Mouse (Mus musculus) cortical plate, adult 2 months (tissue): ENCODE measurements around the gene Myom1. TPM values are rescaled to one million over a fixed set of nuclear protein-coding genes. Genes with fewer than 3 reads are reported as not detected.

Source experiments
- H3K27ac ChIP-seq: fragments of 200-500 bp; 2 replicates; pipeline ENCODE4 v1.5.1; 2012; ENCODE audit warnings: low read length, control low read depth, inconsistent platforms; ENCODE audit not compliant: insufficient read depth
- H3K4me1 ChIP-seq: fragments of 200-500 bp; 2 replicates; pipeline ENCODE4 v1.6.1; 2011; ENCODE audit warnings: low read length; ENCODE audit not compliant: control insufficient read depth, insufficient read depth
- H3K4me3 ChIP-seq: fragments of 200-500 bp; 2 replicates; pipeline ENCODE4 v1.5.1; 2011; ENCODE audit warnings: mild to moderate bottlenecking, low read length, control low read depth; ENCODE audit not compliant: insufficient read depth
- CTCF ChIP-seq: fragments of 200-500 bp; IDR thresholded peaks from 2 replicates; pipeline ENCODE4 v1.5.1; 2011; ENCODE audit warnings: mild to moderate bottlenecking, control low read depth, low read length; ENCODE audit not compliant: insufficient read depth; ENCODE audit errors: extremely low read depth
- POLR2A ChIP-seq: fragments of 200-500 bp; IDR thresholded peaks from 2 replicates; pipeline ENCODE4 v1.6.1; 2011; ENCODE audit warnings: mild to moderate bottlenecking, low read length, control low read depth; ENCODE audit not compliant: insufficient read depth; ENCODE audit errors: extremely low read depth
- polyA plus RNA-seq: library from polyadenylated mRNA; depleted of rRNA; stranded (reverse); fragments of >200 nt; gene quantifications from 2 replicates; pipeline ENCODE4 v1.2.3, GENCODE M21; 2012

The Myom1 gene
- polyA plus RNA-seq, 1 experiment: 2.1 TPM

DNA sequence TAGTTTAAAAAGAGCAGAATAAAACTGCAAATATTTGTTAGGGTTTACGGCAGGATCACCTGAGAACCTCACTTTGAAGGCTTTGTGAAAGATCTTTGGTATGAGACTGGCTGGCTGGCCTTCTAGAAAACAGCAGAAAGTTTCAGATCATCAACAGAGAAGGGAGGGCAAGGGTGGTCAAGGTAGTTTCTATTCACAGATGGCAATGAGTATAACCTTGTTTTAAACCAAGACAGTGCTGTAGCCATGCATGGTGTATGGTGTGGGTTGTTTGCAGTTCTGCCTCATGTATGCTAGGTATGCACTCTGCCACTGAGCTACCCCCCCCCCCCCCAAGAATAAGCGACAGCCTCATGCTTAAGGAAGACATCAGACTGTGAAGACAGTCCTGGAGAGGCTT is 2.2 kb upstream of the Myom1 start:
- no peak overlapping the region for H3K27ac ChIP-seq

DNA sequence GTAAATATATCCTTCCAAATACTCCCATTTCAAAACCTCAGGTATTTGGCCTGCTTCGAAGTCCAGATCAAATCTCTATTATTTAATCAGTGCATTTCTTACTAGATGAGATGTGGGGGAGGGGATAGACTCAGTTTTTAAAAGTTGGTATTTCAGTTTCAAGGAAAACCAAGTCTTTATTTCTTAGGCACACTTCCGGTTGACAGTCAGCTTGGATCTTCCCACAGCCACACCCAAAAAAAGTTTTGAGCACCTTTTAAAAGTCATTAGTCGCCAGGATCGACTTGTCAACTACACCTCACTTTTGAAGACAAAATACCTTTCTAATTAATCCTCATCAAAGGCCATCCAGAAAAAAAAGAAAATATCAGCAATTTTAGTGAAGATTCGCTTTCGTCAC is 1.4 kb upstream of the Myom1 start:
- peak overlapping the region; percentile 55; the same call in 1 of the 2 replicates for H3K4me3 ChIP-seq
- no peak overlapping the region for H3K27ac ChIP-seq
- no peaks in the 10 kb centered on the region for H3K4me1 ChIP-seq
- no peak for TF ChIP-seq POLR2A
- no peak for TF ChIP-seq CTCF

More for the DNA sequence above, 2.2 kb upstream of the Myom1 start:
- Histone ChIP-seq H3K4me1 (no peaks in the 10 kb centered on the region), H3K4me3 (no peak overlapping the region)
- no peak for TF ChIP-seq CTCF
- TF ChIP-seq POLR2A: no peak

DNA sequence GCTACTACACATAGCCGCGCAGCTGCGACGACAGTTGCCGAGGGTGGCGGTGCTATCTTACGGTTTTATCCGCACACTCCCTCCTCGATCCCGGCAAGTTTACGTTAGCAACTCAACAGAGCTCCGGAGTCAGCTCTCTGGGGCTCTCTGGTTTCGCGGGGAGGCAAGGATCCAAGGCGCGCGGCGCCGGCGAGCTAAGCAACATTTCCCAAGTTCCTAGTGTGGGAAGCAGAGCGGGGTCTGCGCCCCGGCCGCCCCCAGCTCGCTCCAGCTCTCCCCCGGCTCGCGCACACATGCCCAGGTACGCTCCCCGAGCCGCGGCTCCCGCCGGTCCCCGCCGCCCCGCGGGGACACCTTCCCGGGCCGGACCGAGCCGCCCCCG is 743 bp upstream of the Myom1 start:
- H3K27ac ChIP-seq: peak overlapping the region; percentile 100
- peak overlapping the region; percentile 55 for H3K4me3 ChIP-seq
- no peak for TF ChIP-seq CTCF
- TF ChIP-seq POLR2A: no peak
- no peaks in the 10 kb centered on the region for H3K4me1 ChIP-seq

DNA sequence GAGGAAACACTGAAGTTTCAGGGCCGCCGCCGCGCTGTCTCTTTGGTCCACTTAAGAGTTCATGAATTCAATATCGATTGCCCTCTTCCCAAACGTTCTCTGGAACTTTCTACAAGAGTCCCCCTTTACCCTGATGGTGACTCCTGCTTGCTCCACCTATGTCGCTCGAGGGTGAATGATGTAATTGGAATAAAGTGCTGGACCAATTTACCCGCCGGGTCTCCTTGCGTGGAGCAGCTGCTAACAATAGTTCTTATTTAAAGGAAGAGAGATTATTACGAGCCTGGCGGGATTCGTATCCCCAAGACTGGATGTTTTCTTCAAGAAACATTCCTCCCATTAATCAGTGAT is 286 bp downstream of the Myom1 start, which contains the start of gene Myl12a:
Myl12a (minus strand) TSS at position 135 of the 351 bp plus-strand sequence.
- no peaks in the 10 kb centered on the region for H3K4me1 ChIP-seq
- H3K4me3 ChIP-seq: peak within 1 kb of the TSS; percentile 55
- TF ChIP-seq POLR2A (no peak), CTCF (no peak)
- peak within 1 kb of the TSS; percentile 100 for H3K27ac ChIP-seq

DNA sequence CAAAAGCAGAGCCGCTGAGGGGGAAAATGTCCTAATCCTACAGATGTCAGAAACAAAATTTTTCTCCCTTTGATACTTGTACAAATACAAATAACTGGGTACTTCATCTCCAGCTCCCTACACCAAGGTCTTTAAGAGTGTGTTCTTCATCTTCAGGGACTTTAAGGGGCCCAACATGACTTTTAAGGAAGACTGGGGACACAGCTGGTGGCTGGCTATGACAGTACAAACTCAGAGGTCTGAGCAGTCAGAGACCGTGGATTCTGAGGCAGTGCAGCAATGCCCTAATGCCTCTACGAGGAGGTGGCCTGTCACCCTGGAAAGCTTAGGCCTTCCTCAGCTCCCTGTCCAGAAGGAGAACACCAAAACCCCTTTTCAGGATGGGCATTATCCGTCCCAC is 679 bp downstream of the Myom1 start:
- Histone ChIP-seq H3K4me3 (no peak overlapping the region; the same call in 1 of the 2 replicates), H3K27ac (no peak overlapping the region), H3K4me1 (no peaks in the 10 kb centered on the region)
- TF ChIP-seq POLR2A: no peak
- no peak for TF ChIP-seq CTCF

DNA sequence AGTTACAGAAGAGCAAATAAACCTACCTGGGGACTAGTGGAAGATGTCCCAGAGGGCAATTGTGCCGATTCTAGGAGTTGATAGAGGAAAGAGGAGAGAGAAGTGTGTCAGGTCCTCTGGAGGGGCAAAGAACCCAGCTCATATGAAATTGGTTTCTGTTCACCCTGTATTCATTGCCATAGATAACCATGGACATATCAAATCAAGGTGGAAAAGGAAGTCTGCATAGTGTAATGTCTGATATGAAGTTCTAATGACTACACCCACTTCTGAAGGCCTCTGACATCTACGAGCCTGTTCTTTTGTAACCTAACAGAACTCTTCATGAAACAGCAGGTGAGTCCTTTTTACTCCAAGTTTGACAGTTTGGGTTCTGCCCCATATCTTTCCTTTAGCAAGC is 1.3 kb downstream of the Myom1 start:
- TF ChIP-seq POLR2A (no peak), CTCF (no peak)
- Histone ChIP-seq H3K4me3 (no peak overlapping the region), H3K4me1 (no peaks in the 10 kb centered on the region), H3K27ac (no peak overlapping the region)

DNA sequence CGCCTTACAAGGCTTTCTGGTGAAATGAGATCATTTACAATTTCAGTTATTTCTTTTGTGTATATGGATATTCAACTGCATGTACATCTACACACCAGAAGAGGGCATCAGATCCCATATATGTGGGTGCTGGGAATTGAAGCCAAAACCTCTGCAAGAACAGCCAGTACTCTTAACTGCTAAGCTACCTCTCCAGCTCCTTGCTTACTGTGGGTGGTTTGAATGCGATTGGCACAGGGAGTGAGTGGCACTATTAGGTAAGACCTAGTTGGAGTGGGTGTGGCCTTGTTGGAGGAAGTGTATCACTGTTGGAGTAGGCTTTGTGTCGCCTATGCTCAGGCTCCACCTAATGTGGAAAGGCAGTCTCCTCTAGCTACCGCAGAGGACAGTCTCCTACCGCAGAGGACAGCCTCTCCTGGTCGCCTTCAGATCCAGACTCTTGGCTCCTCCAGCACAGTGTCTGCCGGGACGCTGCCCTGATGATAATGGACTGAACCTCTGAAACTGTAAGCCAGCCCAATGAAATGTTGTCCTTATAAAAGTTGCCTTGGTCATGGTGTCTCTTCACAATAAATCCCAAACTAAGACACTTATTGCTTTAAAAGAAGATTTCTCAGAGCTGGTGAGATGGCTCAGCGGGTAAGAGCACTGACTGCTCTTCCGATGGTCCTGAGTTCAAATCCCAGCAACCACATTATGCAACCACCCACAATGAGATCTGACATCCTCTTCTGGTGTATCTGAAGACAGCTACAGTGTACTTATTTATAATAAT is 1.9 kb downstream of the Myom1 start:
- TF ChIP-seq CTCF: no peak
- TF ChIP-seq POLR2A: no peak
- H3K4me1 ChIP-seq: no peaks in the 10 kb centered on the region

GRCm38 (mm10) chr17:71006976-71007375 is 4.5 kb downstream of the Myom1 start:
- Histone ChIP-seq H3K4me3 (no peak overlapping the region), H3K4me1 (no peaks in the 10 kb centered on the region), H3K27ac (no peak overlapping the region)
- TF ChIP-seq CTCF (no peak), POLR2A (no peak)

More for the DNA sequence above, 1.9 kb downstream of the Myom1 start:
- Histone ChIP-seq H3K27ac (no peak overlapping the region), H3K4me3 (no peak overlapping the region)

DNA sequence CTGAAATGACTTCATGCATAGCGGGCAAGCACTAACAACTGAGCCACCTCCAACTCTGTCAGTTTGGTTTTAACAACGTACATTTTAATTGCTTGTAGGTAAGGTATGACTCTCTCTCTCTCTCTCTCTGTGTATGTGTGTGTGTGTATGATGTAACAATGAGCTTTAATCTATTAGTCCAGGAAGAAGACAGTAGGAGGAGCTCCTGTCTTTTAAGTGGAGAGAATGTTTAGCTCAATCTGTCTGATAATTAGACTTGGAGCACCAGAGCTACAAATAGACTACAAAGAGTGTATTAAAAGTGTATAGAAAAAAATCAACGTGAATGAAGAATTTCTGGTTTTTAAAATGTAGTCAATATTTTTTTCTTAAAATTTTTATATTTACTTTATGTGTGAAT is 6.2 kb downstream of the Myom1 start:
- Histone ChIP-seq H3K4me1 (no peaks in the 10 kb centered on the region), H3K4me3 (no peak overlapping the region), H3K27ac (no peak overlapping the region)
- TF ChIP-seq CTCF (no peak), POLR2A (no peak)

DNA sequence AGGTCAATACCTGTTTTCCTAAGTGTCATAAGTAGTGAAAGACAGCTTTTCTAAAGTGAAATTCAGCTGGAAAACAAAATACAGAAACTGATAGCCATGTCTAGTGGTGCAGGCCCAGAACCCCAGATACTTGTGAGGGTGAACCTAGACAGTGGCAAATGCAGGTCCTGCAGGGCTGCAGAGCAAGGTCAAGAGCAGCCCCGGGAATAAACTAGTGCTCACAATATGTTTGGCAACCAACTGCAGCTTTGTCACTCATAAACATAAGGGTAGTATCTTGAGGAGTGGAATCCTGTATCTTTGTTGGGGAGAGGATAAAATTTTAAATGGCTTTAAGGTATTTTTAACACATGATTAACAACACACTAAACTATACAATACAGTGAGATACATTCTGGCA is 7.3 kb downstream of the Myom1 start:
- no peak overlapping the region for H3K27ac ChIP-seq
- H3K4me1 ChIP-seq: no peaks in the 10 kb centered on the region
- no peak overlapping the region for H3K4me3 ChIP-seq
- TF ChIP-seq POLR2A: no peak
- TF ChIP-seq CTCF: no peak
